Mouse (Mus musculus): ENCODE results near the gene Slc17a7.

DNA sequence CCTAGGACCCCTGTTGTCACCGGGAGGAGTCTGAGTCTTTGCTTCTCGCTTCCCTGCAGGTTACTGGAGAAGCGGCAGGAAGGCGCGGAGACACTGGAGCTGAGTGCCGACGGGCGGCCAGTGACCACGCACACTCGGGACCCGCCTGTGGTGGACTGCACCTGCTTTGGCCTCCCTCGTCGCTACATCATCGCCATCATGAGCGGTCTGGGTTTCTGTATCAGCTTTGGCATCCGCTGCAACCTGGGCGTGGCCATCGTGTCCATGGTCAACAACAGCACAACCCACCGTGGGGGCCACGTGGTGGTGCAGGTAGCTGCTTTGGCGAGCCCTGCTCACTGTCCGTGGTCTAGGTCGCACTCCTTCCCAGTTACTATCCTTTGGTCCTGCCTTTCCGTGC is 4.9 kb downstream of the Slc17a7 start:
- TF ChIP-seq CTCF (IDR thresholded peaks at IDR 0.05; ENCODE audit: low read depth) (no peak), EP300 (optimal IDR thresholded peaks at IDR 0.05) (no peak)

Measured in stomach, postnatal 0 days (tissue).